Mouse (Mus musculus) splenic B cell, adult 2 months (primary cell): ENCODE results near the gene Scn5a.

ENCODE experiments used
- DNase-seq: peaks from one replicate; pipeline ENCODE4 v3.0.0-alpha.2; 2011; ENCODE audit warnings: low read depth, low spot score
- H3K27me3 ChIP-seq: 2 replicates; pipeline ENCODE4 v1.6.1; 2012; ENCODE audit warnings: mild to moderate bottlenecking, low read length, moderate library complexity, mixed read lengths; ENCODE audit not compliant: control insufficient read depth, poor library complexity, insufficient read depth, severe bottlenecking
- H3K36me3 ChIP-seq: 2 replicates; pipeline ENCODE4 v1.6.1; 2012; ENCODE audit warnings: mild to moderate bottlenecking, low read length, moderate library complexity, mixed read lengths; ENCODE audit not compliant: control insufficient read depth, poor library complexity, insufficient read depth, severe bottlenecking

Scn5a gene

DNA sequence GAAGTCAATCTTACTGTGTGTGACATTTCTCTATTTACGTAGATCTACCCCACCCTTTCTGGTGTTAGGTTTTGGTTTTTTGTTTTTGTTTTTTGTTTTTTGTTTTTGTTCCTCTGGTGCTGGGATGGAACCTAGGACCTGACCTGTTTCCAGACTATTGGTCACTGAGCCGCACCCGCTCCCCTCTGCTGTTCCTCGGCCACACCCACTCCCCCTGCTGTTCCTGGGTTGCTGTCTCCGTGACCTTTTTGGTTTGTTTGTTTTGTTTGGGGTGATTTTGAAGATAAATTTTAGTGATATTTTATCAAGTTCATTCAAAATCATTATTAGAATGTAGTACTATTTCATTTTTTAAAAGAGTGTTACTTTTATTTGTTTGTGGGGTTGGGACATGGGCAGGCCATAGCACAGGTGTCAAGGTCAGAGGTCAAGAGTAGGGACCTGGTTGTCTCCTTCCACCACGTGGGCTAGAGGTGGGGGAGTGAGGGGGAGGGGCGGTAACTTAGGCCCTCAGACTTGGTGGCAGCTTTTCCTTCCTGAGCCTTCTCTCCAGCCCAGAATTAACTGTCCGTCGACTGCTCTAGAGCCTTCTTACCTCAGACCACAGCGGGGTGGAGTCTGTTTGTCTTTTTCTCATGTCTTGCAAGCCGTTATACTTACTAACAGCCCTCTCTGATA is 73.7 kb downstream of the Scn5a start:
- Histone ChIP-seq H3K36me3 (no peaks in the 10 kb centered on the region), H3K27me3 (no peaks in the 10 kb centered on the region)
- DNase-seq = no peak

DNA sequence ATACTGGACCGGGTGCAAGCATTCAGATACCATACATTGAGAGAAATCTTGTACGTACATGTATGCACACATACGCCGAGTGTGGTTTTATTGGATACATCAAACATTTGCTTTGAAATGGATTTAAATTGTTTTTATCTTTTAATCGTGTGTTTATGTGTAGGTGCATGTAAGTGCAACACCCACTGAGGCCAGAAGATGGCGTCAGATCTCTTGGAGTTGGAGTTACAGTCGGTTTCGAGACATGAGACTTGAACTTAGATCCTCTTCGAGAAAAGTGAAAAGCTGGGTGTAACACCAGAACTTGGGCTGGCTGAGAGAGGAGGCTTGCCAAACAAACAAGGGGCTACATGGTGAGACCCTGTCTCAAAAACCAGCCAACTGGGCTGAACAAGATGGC is 75.2 kb downstream of the Scn5a start:
- H3K27me3 ChIP-seq = no peaks in the 10 kb centered on the region
- H3K36me3 ChIP-seq = no peaks in the 10 kb centered on the region
- DNase-seq = no peak

DNA sequence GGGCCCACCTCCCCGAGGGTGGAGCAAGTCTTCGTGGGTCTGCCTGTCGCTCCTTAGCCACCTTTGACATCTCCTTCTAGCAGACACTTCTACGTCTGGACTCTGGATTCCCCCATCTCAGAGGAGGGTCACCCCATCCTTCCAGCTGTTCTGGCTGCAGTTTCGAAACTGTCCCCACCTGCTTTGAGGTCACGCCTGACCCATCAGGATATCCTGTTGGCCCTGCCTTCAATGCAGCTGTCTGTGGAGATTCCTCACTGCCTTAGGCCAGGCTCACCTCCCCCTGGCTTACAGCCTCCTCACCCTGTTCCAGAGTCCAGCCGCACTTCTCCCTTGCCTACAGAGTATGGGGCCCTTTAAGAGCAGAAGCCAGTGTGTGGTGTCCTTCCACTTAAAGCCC is 79.9 kb downstream of the Scn5a start:
- Histone ChIP-seq H3K36me3 (no peaks in the 10 kb centered on the region), H3K27me3 (no peaks in the 10 kb centered on the region)
- no peak for DNase-seq

DNA sequence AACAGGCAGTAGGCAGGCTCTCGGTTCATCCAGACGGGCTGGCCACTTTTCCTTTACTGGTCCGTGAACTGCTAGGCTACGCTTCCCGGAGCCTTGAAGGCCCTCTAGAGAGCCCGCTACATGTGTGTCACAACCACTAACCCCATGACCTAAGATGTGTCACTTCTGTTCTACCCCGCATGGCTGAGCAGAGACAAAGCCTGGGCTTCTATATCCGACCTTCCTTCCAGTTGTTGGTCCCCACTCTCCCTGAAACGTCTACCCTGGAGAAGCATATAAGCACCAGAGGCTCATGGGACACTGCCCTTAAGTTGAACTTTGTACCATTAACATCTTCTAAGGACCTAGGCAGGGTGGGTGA is 80.6 kb downstream of the Scn5a start:
- H3K27me3 ChIP-seq = no peaks in the 10 kb centered on the region
- H3K36me3 ChIP-seq = no peaks in the 10 kb centered on the region
- no peak for DNase-seq

DNA sequence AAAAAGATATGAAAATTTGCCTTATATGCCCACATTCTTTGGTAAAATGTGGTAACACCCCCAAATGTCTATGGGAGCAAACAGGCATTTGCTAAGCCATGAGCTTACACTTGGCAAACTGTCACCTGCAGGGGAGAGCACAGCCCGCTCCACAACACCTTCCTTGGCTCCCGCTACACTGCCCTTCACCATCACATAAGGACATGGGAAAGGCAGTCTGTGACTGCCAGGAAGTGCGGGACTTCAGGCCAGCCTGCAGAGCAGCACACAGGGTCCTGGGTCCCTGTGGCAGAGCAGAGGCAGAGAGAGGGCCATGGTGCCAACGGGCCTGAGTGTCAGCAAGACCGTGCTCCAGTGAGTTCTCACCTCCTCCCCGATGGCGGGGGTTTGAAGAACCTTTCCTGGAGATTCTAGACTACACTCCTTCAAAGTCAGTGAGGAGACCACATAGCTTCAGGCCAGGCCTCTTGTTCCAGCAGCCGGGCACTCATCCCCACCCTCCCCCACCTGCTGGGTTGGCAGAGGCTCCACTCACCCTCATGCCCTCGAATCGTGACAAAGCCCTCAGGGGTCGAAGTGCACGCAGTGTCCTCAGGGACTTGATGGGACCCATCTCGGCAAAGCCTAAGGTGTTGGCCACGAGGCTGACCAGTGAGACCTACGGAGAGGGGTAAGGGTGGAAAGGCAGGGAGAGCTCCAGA is 81.1 kb downstream of the Scn5a start:
- DNase-seq = no peak
- Histone ChIP-seq H3K36me3 (no peaks in the 10 kb centered on the region), H3K27me3 (no peaks in the 10 kb centered on the region)

DNA sequence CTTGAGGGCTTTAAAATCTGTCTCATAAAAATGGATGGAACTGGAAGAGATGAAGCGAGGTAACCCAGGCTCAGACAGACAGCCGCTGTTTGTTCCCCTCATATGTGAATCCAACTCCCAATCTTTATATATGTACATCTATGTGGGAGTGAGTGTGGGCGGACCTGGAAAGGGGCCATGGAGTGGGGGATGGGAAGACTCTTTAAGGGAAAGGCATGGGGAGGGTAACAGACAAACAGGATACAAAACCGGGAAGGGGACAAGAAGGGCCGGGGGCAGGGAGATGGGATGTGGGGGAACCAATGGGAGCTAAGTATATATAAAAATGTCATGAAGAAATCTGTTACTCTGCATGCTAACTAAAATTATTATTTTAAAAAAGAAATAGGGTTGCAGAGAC is 81.9 kb downstream of the Scn5a start:
- DNase-seq = no peak
- H3K36me3 ChIP-seq = no peaks in the 10 kb centered on the region
- no peaks in the 10 kb centered on the region for H3K27me3 ChIP-seq

DNA sequence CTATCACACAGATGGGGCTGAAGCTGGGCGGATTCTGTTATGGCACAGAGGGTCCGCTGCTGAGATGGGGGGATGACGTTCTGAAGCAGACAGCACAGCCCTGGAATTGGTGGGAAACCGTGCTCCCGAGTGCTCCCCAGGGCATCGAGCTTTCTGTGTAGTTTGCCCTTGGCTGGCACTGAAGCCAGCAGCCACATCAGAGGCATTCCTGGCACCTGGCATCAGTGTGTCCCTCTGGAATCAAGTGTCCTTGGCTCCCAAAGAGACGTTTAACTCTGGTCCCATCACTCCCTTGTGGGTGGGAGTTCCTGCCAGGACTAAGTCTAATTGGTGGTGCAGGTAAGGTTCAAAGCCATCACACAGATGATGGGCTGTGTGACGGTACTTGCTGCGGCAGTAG is 82.5 kb downstream of the Scn5a start:
- Histone ChIP-seq H3K27me3 (no peaks in the 10 kb centered on the region), H3K36me3 (no peaks in the 10 kb centered on the region)
- DNase-seq = no peak

DNA sequence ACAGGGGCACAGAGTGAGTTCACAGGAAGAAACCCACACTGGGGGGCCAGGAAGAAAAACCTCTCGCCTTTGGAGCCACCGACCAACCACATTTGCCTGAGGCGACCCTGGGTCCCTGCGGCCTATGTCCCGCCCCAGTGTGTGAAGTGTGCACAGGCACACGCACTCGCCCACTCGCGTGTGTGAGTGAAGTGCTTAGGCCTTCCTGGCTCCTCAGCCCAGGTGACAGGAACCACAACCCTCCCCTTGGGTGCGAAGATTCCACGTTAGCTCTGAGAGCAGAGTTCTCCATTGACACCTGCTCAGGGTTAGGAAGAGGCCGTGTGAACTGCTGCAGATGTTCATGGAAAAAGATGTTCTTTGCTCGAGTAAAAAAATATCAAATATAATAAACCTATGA is 93.9 kb downstream of the Scn5a start:
- no peak for DNase-seq
- Histone ChIP-seq H3K36me3 (no peaks in the 10 kb centered on the region), H3K27me3 (no peaks in the 10 kb centered on the region)

DNA sequence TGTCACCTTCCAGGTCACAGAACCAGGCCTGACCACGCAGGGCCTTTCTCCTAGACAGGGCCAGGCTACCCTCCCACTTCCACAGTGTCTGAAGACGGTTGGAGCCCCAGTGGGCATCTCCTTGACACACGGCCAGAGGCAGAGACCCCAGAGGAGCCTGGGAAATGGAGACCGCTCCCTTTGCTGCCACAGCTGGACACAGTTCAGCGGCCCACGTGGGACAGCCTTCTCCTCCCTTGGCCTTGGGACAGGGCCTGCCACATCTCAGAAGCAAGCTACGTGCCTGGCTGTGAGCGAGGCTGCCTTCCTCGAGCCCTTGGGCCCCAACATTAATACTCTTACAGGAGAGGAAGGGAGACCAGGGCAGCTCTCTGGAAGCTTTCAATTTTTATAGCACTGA is 94.4 kb downstream of the Scn5a start:
- Histone ChIP-seq H3K27me3 (no peaks in the 10 kb centered on the region), H3K36me3 (no peaks in the 10 kb centered on the region)
- DNase-seq = no peak

DNA sequence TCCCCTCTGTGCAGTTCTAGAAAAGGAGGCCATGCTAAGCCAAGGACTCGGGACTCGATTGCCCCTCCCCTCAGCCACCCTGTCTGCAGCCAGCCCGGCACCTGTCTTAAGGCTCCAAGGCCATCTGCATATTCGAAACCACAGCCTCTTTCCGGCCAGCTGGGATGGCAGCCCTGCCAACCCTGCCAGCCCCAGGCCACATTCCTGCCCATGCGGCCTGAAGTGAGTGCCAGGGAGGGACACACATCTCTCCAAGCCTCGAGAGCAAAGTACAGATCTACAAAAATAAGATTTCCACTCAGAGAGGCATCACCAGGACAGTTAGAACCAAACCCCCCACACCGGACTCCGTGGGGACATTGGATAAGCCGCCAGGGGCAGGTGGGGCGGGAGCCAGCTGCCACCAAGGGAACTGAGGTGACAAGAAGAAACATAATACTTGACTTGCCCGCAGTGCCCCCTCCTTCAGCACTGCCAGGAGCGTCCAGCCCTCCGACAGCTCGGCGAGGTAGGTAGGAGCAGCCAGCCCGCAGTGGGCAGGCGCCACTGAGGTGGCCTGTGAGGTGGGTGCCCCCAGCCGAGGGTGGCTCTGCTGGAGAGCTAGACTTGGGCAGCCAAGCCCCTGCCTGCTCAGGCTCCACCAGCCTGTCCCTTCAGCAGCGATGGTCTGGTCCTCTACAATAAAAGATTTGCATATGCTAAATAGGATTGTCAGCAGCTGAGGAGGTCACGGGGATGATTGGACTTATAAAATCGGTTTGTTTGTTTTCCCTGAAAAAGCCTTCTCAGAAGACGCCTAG is 95.1 kb downstream of the Scn5a start:
- Histone ChIP-seq H3K36me3 (no peaks in the 10 kb centered on the region), H3K27me3 (no peaks in the 10 kb centered on the region)
- DNase-seq = no peak

DNA sequence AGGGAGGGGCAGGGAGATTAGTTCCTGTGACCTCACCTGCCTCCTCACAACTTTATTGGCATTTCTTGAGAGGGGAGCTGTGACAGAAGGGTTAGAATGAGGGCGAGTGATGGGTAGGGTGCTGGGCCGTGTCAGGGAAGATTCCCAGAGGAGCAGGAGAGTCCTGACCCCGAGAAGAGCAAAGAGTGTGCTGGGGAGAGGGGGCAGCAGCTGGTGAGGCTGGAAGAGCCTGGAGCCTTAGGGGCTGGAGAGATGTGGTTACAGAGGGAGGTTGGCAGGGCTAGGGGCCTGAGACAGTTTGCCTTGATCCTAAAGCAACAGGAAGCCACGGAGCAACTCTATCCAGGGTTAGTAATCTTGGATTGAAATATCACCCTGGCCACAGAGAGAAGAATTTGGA is 97.2 kb downstream of the Scn5a start:
- no peak for DNase-seq
- H3K27me3 ChIP-seq = no peaks in the 10 kb centered on the region
- no peaks in the 10 kb centered on the region for H3K36me3 ChIP-seq

DNA sequence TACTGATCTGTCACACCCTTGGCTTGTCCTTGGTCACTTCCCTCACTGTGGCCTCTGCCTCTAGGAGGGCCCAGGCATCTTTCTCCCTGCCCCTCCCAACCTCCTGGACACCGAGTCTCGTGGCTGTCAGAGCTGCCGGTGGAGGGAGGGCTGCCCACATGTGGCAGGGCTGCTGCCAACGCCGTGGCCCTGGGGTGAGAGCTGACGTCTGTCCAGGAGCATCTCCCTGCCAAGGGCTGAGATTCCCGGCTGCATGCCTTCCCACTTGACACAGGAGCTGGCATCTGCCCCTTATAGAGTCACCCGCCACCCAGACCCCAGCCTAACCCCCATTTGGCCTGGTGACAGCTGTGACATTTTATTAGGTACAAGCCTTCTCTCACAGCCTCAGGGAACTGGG is 99.5 kb downstream of the Scn5a start:
- Histone ChIP-seq H3K27me3 (no peaks in the 10 kb centered on the region), H3K36me3 (no peaks in the 10 kb centered on the region)
- no peak for DNase-seq

DNA sequence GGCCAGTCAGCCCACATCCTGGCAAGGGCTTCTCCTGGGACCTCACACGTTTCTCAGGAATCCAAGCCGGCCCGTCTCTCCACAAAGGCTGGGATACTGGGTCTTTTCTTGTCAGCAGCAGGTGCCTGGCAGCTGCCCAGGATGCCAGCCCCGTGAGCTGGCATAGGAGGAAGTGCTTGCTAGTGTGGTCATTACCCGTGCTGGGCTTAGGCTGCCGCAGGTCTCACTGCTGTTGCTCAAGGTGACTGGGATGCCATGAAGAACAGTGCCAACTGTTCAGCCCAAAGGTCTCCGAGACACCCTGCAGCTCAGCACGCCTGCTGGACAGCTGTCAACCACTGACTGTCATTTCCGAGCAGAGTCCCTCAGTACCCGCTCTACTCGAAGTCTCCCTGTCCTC is 100.5 kb downstream of the Scn5a start:
- Histone ChIP-seq H3K36me3 (no peaks in the 10 kb centered on the region), H3K27me3 (no peaks in the 10 kb centered on the region)
- DNase-seq = no peak

DNA sequence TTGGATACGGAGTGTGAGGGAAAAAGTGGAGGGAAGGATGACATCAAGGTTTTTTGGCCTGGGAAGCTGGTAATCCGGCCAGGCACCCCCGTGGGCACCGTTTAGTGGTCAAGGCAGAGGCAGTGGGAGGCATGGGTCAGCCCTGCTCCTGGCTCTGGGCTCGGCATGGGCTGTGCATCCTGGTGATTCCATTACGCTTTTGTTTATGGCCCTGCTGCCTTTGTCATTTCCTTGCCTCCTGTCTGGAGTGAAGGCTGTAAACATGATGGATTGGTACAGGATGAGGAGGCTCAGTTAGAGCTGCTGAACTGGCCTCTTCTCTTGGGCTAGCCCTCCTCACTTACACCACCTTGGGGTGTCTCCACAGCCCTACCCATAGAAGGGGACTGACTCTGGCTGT is 101.1 kb downstream of the Scn5a start:
- Histone ChIP-seq H3K36me3 (no peaks in the 10 kb centered on the region), H3K27me3 (no peaks in the 10 kb centered on the region)
- DNase-seq = no peak
